Mouse (Mus musculus) kidney, adult 10 weeks (tissue): ENCODE data around the gene Rwdd2b. TPM values are rescaled to one million over a fixed set of nuclear protein-coding genes. Genes with fewer than 3 reads are reported as not detected.

Source experiments
- polyA plus RNA-seq: library from polyadenylated mRNA; stranded (reverse); fragments of 350-450 nt; fragmentation: Illumina TruSeq; extraction: RNeasy Lipid Tissue Mini Kit (QIAGEN cat#74804); gene quantifications from one replicate; pipeline ENCODE4 v1.2.3, GENCODE M21; 2014; ENCODE audit warnings: low read depth, low replicate concordance

The Rwdd2b gene
- polyA plus RNA-seq = 16.3 TPM

DNA sequence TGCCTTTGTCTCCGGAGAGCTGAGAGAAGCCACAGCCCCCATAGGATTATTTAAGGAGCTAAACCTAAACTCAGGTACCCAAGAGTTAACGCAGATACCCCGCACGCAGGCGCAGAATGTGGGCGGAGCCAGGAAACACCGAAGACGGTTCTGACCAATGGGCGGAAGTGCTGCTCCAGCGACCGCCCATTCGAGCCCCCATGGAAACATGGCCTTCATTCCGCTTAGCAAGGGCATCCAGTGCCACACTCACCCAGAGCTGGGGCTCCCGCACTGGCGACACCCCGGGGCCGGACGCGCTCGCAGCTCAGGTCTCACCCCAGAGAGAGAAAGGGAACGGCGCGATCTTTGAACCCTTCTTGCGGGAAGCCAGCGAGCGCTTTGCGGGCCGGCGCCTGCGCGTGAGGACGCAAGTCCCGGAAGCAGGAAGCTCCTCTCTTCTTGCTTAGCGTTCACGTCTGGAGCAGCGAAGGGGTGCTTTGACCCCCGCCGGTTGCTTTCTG is at the start of gene Rwdd2b:
Rwdd2b (minus strand) TSS at position 390 of the 503 bp plus-strand sequence.

GRCm38 (mm10) chr16:87454419-87455179 is 14.2 kb upstream of the Rwdd2b start, which contains the start of gene Usp16:
Usp16 (plus strand) TSS chr16:87454703.

DNA sequence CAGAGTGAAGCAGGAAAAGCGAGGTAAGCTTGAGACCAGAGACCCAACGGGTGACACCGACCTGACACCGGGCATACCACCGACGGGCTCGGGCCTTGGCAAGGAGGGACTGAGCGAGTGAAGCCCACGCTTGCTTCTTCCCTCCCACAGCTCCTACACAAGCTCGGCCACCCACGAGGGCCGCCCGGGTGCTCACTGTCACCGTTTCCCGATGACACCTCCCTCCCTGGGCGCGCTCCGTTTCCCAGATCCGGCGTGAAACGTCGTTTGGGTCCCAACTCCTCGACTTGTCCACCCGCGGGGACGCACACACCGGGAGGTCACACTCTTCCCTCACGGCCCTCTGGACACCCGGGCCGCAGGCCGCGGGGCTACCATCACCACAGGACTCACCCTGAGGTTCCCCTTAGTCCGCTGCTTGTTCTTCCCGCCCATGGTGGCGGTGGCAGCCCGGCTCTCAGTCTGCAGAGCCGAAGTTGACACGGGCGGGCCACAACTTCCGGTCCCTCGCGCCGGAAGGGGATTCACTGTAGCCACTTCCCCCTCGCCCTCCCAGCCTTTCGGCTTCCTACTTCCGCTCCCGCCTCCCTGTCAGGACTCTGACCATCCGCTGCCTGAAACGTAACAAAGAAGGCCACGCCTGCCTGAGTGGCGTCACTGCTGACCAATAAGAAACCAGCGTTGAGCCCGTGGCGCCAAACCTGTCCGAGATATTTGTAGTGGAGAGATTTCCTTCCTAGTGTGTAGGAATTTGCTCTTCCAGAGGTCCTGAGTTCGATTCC is 8.1 kb downstream of the Rwdd2b start, which contains the start of gene Ltn1:
Ltn1 (minus strand) TSS at position 580 of the 782 bp plus-strand sequence.

Other genes starting within 250 kb of the Rwdd2b start
- 29.5 TPM for gene N6amt1, start 86.4 kb downstream of the Rwdd2b start, polyA plus RNA-seq
- 37.1 TPM for gene Ltn1, start 8.0 kb downstream of the Rwdd2b start, polyA plus RNA-seq
- 144 TPM for gene Usp16, start 14.1 kb upstream of the Rwdd2b start, polyA plus RNA-seq
- 367 TPM for gene Cct8, start 55.3 kb upstream of the Rwdd2b start, polyA plus RNA-seq
- 99.7 TPM for gene Map3k7cl, start 112.8 kb upstream of the Rwdd2b start, polyA plus RNA-seq